Mouse (Mus musculus): ENCODE measurements around the gene Asgr1.

DNA sequence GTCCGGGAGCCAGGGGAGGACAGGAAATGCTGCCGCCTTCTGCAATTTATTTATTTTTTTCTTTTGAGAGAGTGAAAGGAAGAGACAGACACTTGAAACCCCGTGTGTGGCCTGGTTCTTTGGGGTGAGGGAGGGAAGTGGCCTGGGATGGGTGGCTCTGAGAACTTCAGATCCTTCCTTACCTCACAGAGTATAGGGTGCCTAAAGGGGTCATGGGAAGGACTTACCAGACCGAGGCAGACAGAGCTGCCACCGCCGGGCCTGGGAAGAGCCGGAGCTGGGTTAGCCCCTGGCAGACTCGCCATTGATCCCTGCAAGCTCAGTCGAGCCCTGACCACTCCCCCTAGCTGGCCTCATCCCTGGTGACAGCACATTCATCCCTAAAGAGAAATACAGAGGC, 8.4 kb upstream of the Asgr1 start:
- TF ChIP-seq CTCF (IDR thresholded peaks at IDR 0.05; ENCODE audit: borderline replicate concordance, insufficient read depth, low read length) (no peak), POLR2A (IDR thresholded peaks at IDR 0.05; ENCODE audit: low read depth, low read length) (no peak)

Measured in embryonic fibroblast, embryonic 13.5 days (primary cell).